Mouse (Mus musculus) induced T-regulatory cell, adult 2 months (primary cell): ENCODE results near the gene Lemd1.
A peak's percentile ranks its signal among the peaks of the same experiment; 100 is the strongest.

Source experiments
- DNase-seq: peaks from one replicate; pipeline ENCODE4 v3.0.0-alpha.2; 2012; ENCODE audit warnings: low read depth

Gene Lemd1

GRCm38 (mm10) chr1:132200562-132201510 lies 9.6 kb downstream of the Lemd1 start:
- DNase-seq: no peak

GRCm38 (mm10) chr1:132201511-132201860 lies 10.3 kb downstream of the Lemd1 start:
- no peak for DNase-seq

- no peak for DNase-seq
These were observed 10.7 kb downstream of the Lemd1 start for GRCm38 (mm10) chr1:132201936-132202335.

- no peak for DNase-seq
These were observed 11.5 kb downstream of the Lemd1 start for GRCm38 (mm10) chr1:132202771-132203170.

- no peak for DNase-seq
These were observed 14.7 kb downstream of the Lemd1 start for GRCm38 (mm10) chr1:132205958-132206357.

GRCm38 (mm10) chr1:132206828-132207227 lies 15.6 kb downstream of the Lemd1 start:
- DNase-seq: no peak

- no peak for DNase-seq
These were observed 16.9 kb downstream of the Lemd1 start for GRCm38 (mm10) chr1:132208154-132208553.

GRCm38 (mm10) chr1:132209400-132209799 lies 18.2 kb downstream of the Lemd1 start:
- DNase-seq: no peak

GRCm38 (mm10) chr1:132210922-132211321 lies 19.7 kb downstream of the Lemd1 start:
- DNase-seq: peak; percentile 20

GRCm38 (mm10) chr1:132211672-132212071 lies 20.4 kb downstream of the Lemd1 start:
- no peak for DNase-seq

GRCm38 (mm10) chr1:132212218-132212617 lies 21.0 kb downstream of the Lemd1 start:
- peak; percentile 26 for DNase-seq

- DNase-seq: no peak
These were observed 21.8 kb downstream of the Lemd1 start for GRCm38 (mm10) chr1:132213076-132213475.

GRCm38 (mm10) chr1:132216276-132216675 lies 25.0 kb downstream of the Lemd1 start:
- no peak for DNase-seq

- DNase-seq: no peak
These were observed 30.4 kb downstream of the Lemd1 start for GRCm38 (mm10) chr1:132221627-132222026.

- DNase-seq: no peak
These were observed 30.9 kb downstream of the Lemd1 start for GRCm38 (mm10) chr1:132222166-132222565.

- no peak for DNase-seq
These were observed 35.3 kb downstream of the Lemd1 start for GRCm38 (mm10) chr1:132226297-132227080.

GRCm38 (mm10) chr1:132229667-132230066 lies 38.4 kb downstream of the Lemd1 start, which contains the start of gene Gm10188:
Gene Gm10188, minus strand, starts transcription at chr1:132229767.
- DNase-seq: no peak

- DNase-seq: no peak
These were observed 40.4 kb downstream of the Lemd1 start for GRCm38 (mm10) chr1:132231470-132232274.

- no peak for DNase-seq
These were observed 42.3 kb downstream of the Lemd1 start for GRCm38 (mm10) chr1:132233566-132233965.

- no peak for DNase-seq
These were observed 43.6 kb downstream of the Lemd1 start for GRCm38 (mm10) chr1:132234757-132235273.

- DNase-seq: peak; percentile 68
These were observed 46.4 kb downstream of the Lemd1 start for GRCm38 (mm10) chr1:132237585-132238159.
